Mouse (Mus musculus) kidney, adult 2 months (tissue): ENCODE results near the gene Cfb. TPM values are rescaled to one million over a fixed set of nuclear protein-coding genes. Genes with fewer than 3 reads are reported as not detected.
A peak's percentile ranks its signal among the peaks of the same experiment; 100 is the strongest.

Experiments
- DNase-seq: peaks from one replicate; pipeline ENCODE4 v3.0.0; 2021
- H3K27ac ChIP-seq: fragments of 200-500 bp; 2 replicates; pipeline ENCODE4 v1.5.1; 2012; ENCODE audit warnings: low read depth, low read length, control low read depth, inconsistent platforms; ENCODE audit not compliant: insufficient read depth
- H3K27me3 ChIP-seq: fragments of 200-500 bp; replicated peaks from 2 replicates; pipeline ENCODE4 v1.6.1; 2012; ENCODE audit warnings: mild to moderate bottlenecking, moderate library complexity, low read length, inconsistent platforms; ENCODE audit not compliant: control insufficient read depth, insufficient read depth
- H3K36me3 ChIP-seq: fragments of 200-500 bp; 2 replicates; pipeline ENCODE4 v1.6.1; 2012; ENCODE audit warnings: mild to moderate bottlenecking, moderate library complexity, low read length, inconsistent platforms; ENCODE audit not compliant: control insufficient read depth, insufficient read depth
- H3K4me1 ChIP-seq: fragments of 200-500 bp; 2 replicates; pipeline ENCODE4 v1.6.1; 2011; ENCODE audit warnings: low read length; ENCODE audit not compliant: control insufficient read depth, insufficient read depth
- H3K4me3 ChIP-seq: fragments of 200-500 bp; 2 replicates; pipeline ENCODE4 v1.5.1; 2011; ENCODE audit warnings: mild to moderate bottlenecking, low read depth, low read length, control low read depth; ENCODE audit not compliant: insufficient read depth
- CTCF ChIP-seq: fragments of 200-500 bp; conservative IDR thresholded peaks from 2 replicates; pipeline ENCODE4 v1.5.1; 2011; ENCODE audit warnings: low read depth, mild to moderate bottlenecking, control low read depth, low read length, moderate library complexity, mixed read lengths; ENCODE audit not compliant: insufficient read depth, insufficient read length
- POLR2A ChIP-seq: fragments of 200-500 bp; IDR thresholded peaks from one replicate; pipeline ENCODE4 v1.6.1; 2011; ENCODE audit warnings: low read depth, low read length, control low read depth
- WGBS: fragments of 180-500 bp; shearing (Covaris S2); methylation state at CpG from one replicate; pipeline ENCODE4 v1.1.7; 2018; 5-methylcytosine and 5-hydroxymethylcytosine counted together
- polyA plus RNA-seq: library from polyadenylated mRNA; depleted of rRNA; stranded (reverse); fragments of >200 nt; gene quantifications from 2 replicates; pipeline ENCODE4 v1.2.3, GENCODE M21; 2012

Gene Cfb
- polyA plus RNA-seq, 1 experiment: 199 TPM

DNA sequence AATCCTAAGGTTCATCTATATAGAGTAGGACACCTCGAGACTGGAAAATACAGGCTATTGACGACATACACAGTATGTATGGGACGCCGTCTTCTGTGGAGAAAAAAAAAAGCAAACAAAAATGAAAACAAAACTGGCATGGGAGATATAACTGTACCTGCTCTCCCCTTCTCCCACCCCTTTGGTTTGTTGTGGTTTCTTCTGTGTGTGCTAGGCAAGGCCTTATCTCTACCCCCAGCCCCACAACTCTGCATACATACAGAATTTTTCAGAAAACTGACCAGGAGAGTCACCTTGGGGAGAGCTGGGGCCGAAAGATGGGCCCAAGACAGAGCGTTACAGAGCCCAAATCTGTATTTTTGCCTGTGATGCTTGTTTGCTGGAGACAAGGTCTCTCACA lies 22.4 kb upstream of the Cfb start:
- Histone ChIP-seq H3K27me3 (no peaks in the 10 kb centered on the region), H3K4me3 (no peak overlapping the region), H3K4me1 (no peaks in the 10 kb centered on the region), H3K36me3 (no peaks in the 10 kb centered on the region), H3K27ac (no peak overlapping the region)
- DNase-seq: no peak
- TF ChIP-seq POLR2A: no peak
- TF ChIP-seq CTCF: no peak
- WGBS: 94% methylated on average over 6 of the region's 6 CpGs

DNA sequence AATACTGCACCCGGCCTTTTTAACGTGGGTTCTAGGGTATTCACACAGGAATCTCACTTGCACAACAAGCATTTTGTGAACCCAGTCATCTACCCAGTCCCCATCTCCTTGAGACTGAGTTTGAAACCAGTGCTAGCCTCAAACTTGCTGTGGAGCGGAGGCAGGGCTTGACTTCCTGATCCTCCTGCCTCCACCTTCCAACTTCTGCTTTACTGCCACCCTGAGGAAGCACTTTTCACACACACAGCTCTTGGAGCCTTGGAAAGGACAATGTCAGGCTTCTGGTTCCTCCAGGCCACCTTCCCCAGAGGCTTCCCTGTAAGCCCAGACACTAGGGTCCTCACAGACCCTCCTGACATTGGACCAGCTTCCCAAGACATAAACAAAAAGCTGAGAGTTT lies 21.0 kb upstream of the Cfb start:
- no peak for DNase-seq
- Histone ChIP-seq H3K4me3 (no peak overlapping the region), H3K4me1 (no peaks in the 10 kb centered on the region), H3K27me3 (no peaks in the 10 kb centered on the region), H3K27ac (no peak overlapping the region), H3K36me3 (no peaks in the 10 kb centered on the region)
- TF ChIP-seq CTCF (peak; percentile 41), POLR2A (no peak)
- 61% methylated on average over 3 of the region's 3 CpGs for WGBS

DNA sequence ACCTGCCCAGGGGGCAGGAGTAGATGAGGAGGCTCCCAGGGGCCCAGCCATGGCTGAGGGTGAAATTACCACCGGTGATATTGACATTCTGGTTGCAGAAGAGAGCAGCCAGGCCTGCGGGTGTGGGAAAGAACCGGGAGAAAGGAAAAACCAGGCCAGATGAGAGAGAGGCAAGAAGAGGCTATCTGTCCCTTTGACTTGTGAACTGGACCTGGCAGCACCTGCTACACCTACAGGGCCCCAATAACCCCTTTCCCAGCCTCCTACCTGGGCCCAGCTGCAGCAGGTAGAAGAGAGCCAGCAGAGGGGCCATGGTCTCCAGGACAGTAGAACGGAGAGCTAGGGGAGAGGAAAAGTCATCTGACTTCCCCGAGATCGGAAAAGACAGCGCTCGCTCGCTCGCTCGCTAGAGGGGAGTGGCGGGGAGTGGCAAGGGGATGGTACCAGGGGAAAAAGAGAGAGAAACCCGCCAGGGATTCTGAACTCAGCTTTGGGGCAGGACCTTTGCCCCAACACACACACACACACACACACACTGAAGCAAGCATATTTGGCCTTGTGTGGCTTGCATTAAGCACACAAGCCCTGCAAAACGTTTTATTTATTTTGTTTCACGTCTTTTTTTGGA lies 19.5 kb upstream of the Cfb start, which contains the start of gene Gm20547:
Gene Gm20547, minus strand, starts transcription at position 360 of the 628 bp plus-strand sequence.
- peak; percentile 61 for DNase-seq
- H3K27ac ChIP-seq: no peak within 1 kb of the TSS
- TF ChIP-seq CTCF (no peak), POLR2A (no peak)
- H3K27me3 ChIP-seq: no peaks in the 10 kb centered on the region
- 24% methylated on average over 15 of the region's 15 CpGs for WGBS
- no peaks in the 10 kb centered on the region for H3K36me3 ChIP-seq
- H3K4me3 ChIP-seq: peak within 1 kb of the TSS; percentile 36; the same call in 1 of the 2 replicates
- H3K4me1 ChIP-seq: no peaks in the 10 kb centered on the region

DNA sequence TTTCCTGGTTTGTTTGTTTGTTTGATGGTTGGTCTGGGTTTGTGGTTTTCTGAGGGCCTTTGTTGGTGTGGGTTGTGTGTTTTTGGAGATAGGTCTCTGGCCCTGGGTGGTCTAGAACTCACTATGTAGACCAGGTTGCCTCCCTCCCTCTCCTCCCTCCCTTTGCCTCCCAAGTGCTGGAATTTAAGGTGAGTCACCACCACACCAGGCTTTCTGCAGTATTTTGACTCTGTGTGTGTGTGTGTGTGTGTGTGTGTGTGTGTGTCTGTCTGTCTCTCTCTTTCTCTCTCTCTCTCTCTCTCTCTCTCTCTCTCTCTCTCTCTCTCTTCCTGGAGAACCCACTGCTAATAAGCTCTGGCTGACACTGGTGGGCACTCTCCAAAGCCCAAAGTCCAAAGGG lies 18.8 kb upstream of the Cfb start:
- Histone ChIP-seq H3K27me3 (no peaks in the 10 kb centered on the region), H3K4me3 (peak overlapping the region; percentile 36; the same call in 1 of the 2 replicates), H3K4me1 (no peaks in the 10 kb centered on the region), H3K36me3 (no peaks in the 10 kb centered on the region), H3K27ac (no peak overlapping the region)
- no peak for DNase-seq
- no peak for TF ChIP-seq CTCF
- TF ChIP-seq POLR2A: no peak

DNA sequence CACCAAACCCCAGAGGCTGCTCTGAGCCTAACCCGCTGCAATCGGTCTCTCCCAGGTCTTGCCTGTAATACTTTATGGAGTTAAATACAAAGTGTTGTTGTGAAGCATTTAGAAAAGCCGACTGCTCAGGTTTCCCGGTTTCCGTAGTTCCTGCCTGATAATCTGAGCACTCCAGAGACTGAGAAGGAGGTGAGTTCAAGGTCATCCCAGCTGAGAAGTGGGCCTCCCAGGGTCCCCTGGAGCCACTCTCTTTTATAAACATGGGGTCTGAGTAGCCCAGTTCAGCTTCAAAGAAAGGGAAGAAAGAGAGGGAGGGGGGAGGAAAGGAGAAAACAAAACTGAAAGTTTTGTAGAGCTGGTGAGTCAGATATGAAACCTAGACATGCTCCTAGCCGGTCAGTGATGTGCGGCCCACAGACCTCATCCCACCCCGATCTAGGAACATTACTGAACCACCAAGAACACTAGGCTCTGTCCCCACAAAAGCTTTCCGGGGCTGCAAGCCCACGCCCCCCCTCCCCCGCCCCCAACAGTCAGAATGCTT lies 17.1 kb upstream of the Cfb start, which contains the start of gene Zbtb12:
Gene Zbtb12, plus strand, starts transcription at position 148 of the 544 bp plus-strand sequence.
- Histone ChIP-seq H3K27ac (no peak within 1 kb of the TSS), H3K36me3 (no peaks in the 10 kb centered on the region), H3K4me3 (no peak within 1 kb of the TSS), H3K4me1 (no peaks in the 10 kb centered on the region), H3K27me3 (no peaks in the 10 kb centered on the region)
- TF ChIP-seq POLR2A: no peak
- TF ChIP-seq CTCF: no peak
- no peak for DNase-seq
- 55% methylated on average over 11 of the region's 11 CpGs for WGBS

DNA sequence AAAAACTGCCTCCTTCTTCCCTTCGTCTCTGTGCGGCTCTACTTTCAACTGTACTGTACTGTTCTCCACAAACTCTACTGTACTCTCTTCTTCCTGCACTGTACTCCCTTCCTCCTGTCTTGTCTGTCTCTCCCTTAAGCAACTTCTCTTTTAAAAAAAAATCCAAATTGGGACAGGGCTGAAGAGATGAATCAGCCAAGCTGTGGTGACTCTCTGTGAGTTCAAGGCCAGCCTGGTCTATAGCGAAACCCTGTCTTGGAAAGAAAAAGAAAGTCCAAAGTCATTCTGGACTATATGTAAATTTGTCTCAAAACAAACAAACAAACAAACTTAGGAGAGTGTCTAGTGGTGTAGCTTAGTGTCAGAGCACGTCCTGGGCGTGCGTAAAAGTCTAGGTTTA lies 12.0 kb upstream of the Cfb start:
- 88% methylated on average over 6 of the region's 6 CpGs for WGBS
- no peaks in the 10 kb centered on the region for H3K4me1 ChIP-seq
- no peak overlapping the region for H3K4me3 ChIP-seq
- TF ChIP-seq CTCF: no peak
- TF ChIP-seq POLR2A: no peak
- H3K27ac ChIP-seq: no peak overlapping the region
- H3K27me3 ChIP-seq: no peaks in the 10 kb centered on the region
- no peaks in the 10 kb centered on the region for H3K36me3 ChIP-seq
- DNase-seq: no peak

DNA sequence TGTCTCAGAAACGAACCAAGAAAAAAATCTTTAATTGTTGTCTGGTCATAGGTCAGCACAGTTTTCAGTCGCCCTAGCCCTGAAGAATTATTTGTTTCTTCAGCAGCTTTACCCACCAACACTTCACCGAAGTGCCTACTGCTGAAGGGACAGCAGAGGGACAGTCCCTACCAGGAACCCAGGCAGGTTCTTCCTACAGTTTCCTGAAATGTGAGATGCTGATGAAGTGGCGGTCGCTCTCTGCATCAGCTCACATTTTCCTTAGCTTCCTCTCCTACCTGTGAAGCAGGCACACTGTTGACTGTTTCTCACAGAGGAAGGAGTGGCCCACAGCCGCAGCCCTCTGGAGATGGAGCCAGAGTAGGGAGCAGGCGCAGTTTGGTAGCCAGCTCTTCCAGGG lies 3.7 kb upstream of the Cfb start:
- Histone ChIP-seq H3K4me1 (peaks cover 6% of the 10 kb centered on the region; the same call in 1 of the 2 replicates), H3K27ac (no peak overlapping the region), H3K36me3 (no peaks in the 10 kb centered on the region), H3K4me3 (no peak overlapping the region), H3K27me3 (no peaks in the 10 kb centered on the region)
- WGBS: 47% methylated on average over 7 of the region's 7 CpGs
- no peak for DNase-seq
- no peak for TF ChIP-seq POLR2A
- TF ChIP-seq CTCF: no peak
